Comparison of ENCODE assay signal across 23 mouse cellular contexts in genomic region chr3:30868625-30869024, GRCm38 (mm10). TPM values are rescaled to one million over a fixed set of nuclear protein-coding genes. Genes with fewer than 3 reads are reported as not detected.
DNase-seq lines count a peak whose midpoint lies in the region; ATAC-seq and TF ChIP-seq lines count a peak whose summit lies in the region.
"Had no signal": no experiment of that assay in that cellular context is flagged by ENCODE, and none has a peak within 500 bp of the region (broad histone marks: within the 10 kb centered on the region; RNA-seq: fewer than 3 reads in every experiment).

No protein-coding gene starts in this region.

- TF ChIP-seq EP300 in CH12.LX (IDR thresholded peaks at IDR 0.05; ENCODE audit: low read length): no peak

- no peaks in the 10 kb centered on the region for H3K79me2 ChIP-seq in CH12.LX (replicated peaks; ENCODE audit: control insufficient read depth, extremely low read depth, insufficient read depth, poor library complexity, severe bottlenecking)

- in situ Hi-C loops in CH12.LX (cut with MboI; ENCODE audit: low pct_ligation_motif_present, low pct_unique_long_range_greater_than_20kb, low sequenced_read_pairs): loop anchor here (25.0 kb wide), 2 partner anchors 94 to 269 kb away; partner anchors contain the start of genes Cldn11 and Phc3

- no peaks in the 10 kb centered on the region for H3K9me3 ChIP-seq in heart, embryonic 11.5 days (replicated peaks; ENCODE audit: control insufficient read depth, low read length)
- no peaks in the 10 kb centered on the region for H3K9me3 ChIP-seq in midbrain, embryonic 13.5 days
- no peaks in the 10 kb centered on the region for H3K9me3 ChIP-seq in midbrain, embryonic 14.5 days (ENCODE audit: control insufficient read depth, low read length)
- no peaks in the 10 kb centered on the region for H3K9me3 ChIP-seq in CH12.LX (replicated peaks; ENCODE audit: low read length)
- H3K9me3 ChIP-seq: embryonic facial prominence, embryonic 13.5 days; embryonic facial prominence, embryonic 15.5 days; forebrain, embryonic 10.5 days; forebrain, embryonic 12.5 days had no signal

- dilution Hi-C loops in CH12.LX (cut with MboI; ENCODE audit: extremely low pct_ligation_motif_present, extremely low pct_unique_long_range_greater_than_20kb, low sequenced_read_pairs): no loop called here

- ATAC-seq in heart, embryonic 11.5 days (replicated peaks; ENCODE audit: insufficient number of reproducible peaks, low FRiP score, low TSS enrichment): no peak
- peak; percentile 40; the same call in 1 of the 2 replicates for ATAC-seq in midbrain, embryonic 13.5 days
- no peak for ATAC-seq in midbrain, embryonic 14.5 days (ENCODE audit: low FRiP score, low TSS enrichment)
- ATAC-seq: forebrain, embryonic 14.5 days; forebrain, embryonic 16.5 days had no signal

- no peak for TF ChIP-seq RAD21 in CH12.LX (IDR thresholded peaks at IDR 0.05; ENCODE audit: low read depth, low read length)

- no peaks in the 10 kb centered on the region for H3K36me3 ChIP-seq in heart, embryonic 11.5 days (ENCODE audit: control insufficient read depth, insufficient read depth, low read length)
- H3K36me3 ChIP-seq in midbrain, embryonic 13.5 days: no peaks in the 10 kb centered on the region
- H3K36me3 ChIP-seq in midbrain, embryonic 14.5 days (ENCODE audit: control insufficient read depth, insufficient read depth, low read length): no peaks in the 10 kb centered on the region
- H3K36me3 ChIP-seq in CH12.LX (replicated peaks in 1 of 2; ENCODE audit: control insufficient read depth in 1 of 2, insufficient read depth in 1 of 2, low read length in 1 of 2): no peaks in the 10 kb centered on the region
- H3K36me3 ChIP-seq: embryonic facial prominence, embryonic 13.5 days; embryonic facial prominence, embryonic 15.5 days; forebrain, embryonic 10.5 days; forebrain, embryonic 12.5 days had no signal

- WGBS in heart, embryonic 11.5 days (ENCODE audit: insufficient replicate concordance): 56% methylated on average over 5 of the region's 5 CpGs
- 71% methylated on average over 5 of the region's 5 CpGs for WGBS in midbrain, embryonic 13.5 days
- WGBS in midbrain, embryonic 14.5 days: 67% methylated on average over 5 of the region's 5 CpGs

- TF ChIP-seq POLR2A in CH12.LX (IDR thresholded peaks at IDR 0.05; ENCODE audit: low read depth, low read length): no peak

- no peak for TF ChIP-seq CTCF in CH12.LX (conservative IDR thresholded peaks at IDR 0.05 in 1 of 2, IDR thresholded peaks at IDR 0.05 in 1 of 2; ENCODE audit: low read depth in 2 of 2, low read length in 2 of 2)

- no peaks in the 10 kb centered on the region for H3K27me3 ChIP-seq in heart, embryonic 11.5 days (ENCODE audit: control insufficient read depth, insufficient read depth, low read length)
- H3K27me3 ChIP-seq in midbrain, embryonic 13.5 days: no peaks in the 10 kb centered on the region
- no peaks in the 10 kb centered on the region for H3K27me3 ChIP-seq in midbrain, embryonic 14.5 days (ENCODE audit: control insufficient read depth, insufficient read depth, low read length)
- no peaks in the 10 kb centered on the region for H3K27me3 ChIP-seq in CH12.LX (replicated peaks)
- H3K27me3 ChIP-seq: embryonic facial prominence, embryonic 13.5 days; embryonic facial prominence, embryonic 15.5 days; forebrain, embryonic 12.5 days had no signal

- no peak overlapping the region for H3K4me3 ChIP-seq in heart, embryonic 11.5 days (ENCODE audit: low read depth, low read length)
- H3K4me3 ChIP-seq in midbrain, embryonic 13.5 days (replicated peaks): no peak overlapping the region
- no peak overlapping the region for H3K4me3 ChIP-seq in midbrain, embryonic 14.5 days (replicated peaks; ENCODE audit: low read depth, low read length)
- no peak overlapping the region for H3K4me3 ChIP-seq in CH12.LX (replicated peaks in 1 of 3; ENCODE audit: low read depth in 2 of 3, low read length in 2 of 3, poor library complexity in 1 of 3)
- H3K4me3 ChIP-seq: embryonic facial prominence, embryonic 13.5 days; embryonic facial prominence, embryonic 15.5 days; erythroblast, embryonic 14.5 days; forebrain, embryonic 10.5 days; forebrain, embryonic 12.5 days had no signal

- H3K27ac ChIP-seq in heart, embryonic 11.5 days (ENCODE audit: low read depth, low read length): no peak overlapping the region
- no peak overlapping the region for H3K27ac ChIP-seq in midbrain, embryonic 13.5 days
- no peak overlapping the region for H3K27ac ChIP-seq in midbrain, embryonic 14.5 days (replicated peaks; ENCODE audit: low read depth, low read length)
- H3K27ac ChIP-seq in CH12.LX (ENCODE audit: insufficient read depth, low read depth): no peak overlapping the region
- H3K27ac ChIP-seq: embryonic facial prominence, embryonic 13.5 days; embryonic facial prominence, embryonic 15.5 days; forebrain, embryonic 10.5 days; forebrain, embryonic 12.5 days had no signal

- no peak overlapping the region for H3K4me2 ChIP-seq in heart, embryonic 11.5 days
- no peak overlapping the region for H3K4me2 ChIP-seq in midbrain, embryonic 13.5 days (replicated peaks)
- H3K4me2 ChIP-seq in midbrain, embryonic 14.5 days (ENCODE audit: low read length): no peak overlapping the region
- H3K4me2 ChIP-seq in CH12.LX (ENCODE audit: insufficient read depth, low read depth, poor library complexity, severe bottlenecking): no peak overlapping the region
- H3K4me2 ChIP-seq: embryonic facial prominence, embryonic 13.5 days; embryonic facial prominence, embryonic 15.5 days; forebrain, embryonic 12.5 days had no signal

- no peaks in the 10 kb centered on the region for H3K4me1 ChIP-seq in heart, embryonic 11.5 days (ENCODE audit: control insufficient read depth, insufficient read depth, low read length)
- no peaks in the 10 kb centered on the region for H3K4me1 ChIP-seq in midbrain, embryonic 13.5 days (replicated peaks)
- H3K4me1 ChIP-seq in midbrain, embryonic 14.5 days (ENCODE audit: control insufficient read depth, insufficient read depth, low read length): no peaks in the 10 kb centered on the region
- H3K4me1 ChIP-seq in CH12.LX (ENCODE audit: control insufficient read depth in 1 of 2, insufficient read depth in 2 of 2): peaks cover 32 to 36% of the 10 kb centered on the region in 2 experiments
- H3K4me1 ChIP-seq: embryonic facial prominence, embryonic 13.5 days; embryonic facial prominence, embryonic 15.5 days; forebrain, embryonic 12.5 days had no signal

- H3K9ac ChIP-seq in heart, embryonic 11.5 days (ENCODE audit: low read depth, low read length): no peak overlapping the region
- H3K9ac ChIP-seq in midbrain, embryonic 13.5 days (replicated peaks): no peak overlapping the region
- no peak overlapping the region for H3K9ac ChIP-seq in midbrain, embryonic 14.5 days (replicated peaks; ENCODE audit: low read length)
- no peak overlapping the region for H3K9ac ChIP-seq in CH12.LX (ENCODE audit: insufficient read depth, low read depth)
- H3K9ac ChIP-seq: embryonic facial prominence, embryonic 13.5 days; embryonic facial prominence, embryonic 15.5 days; forebrain, embryonic 12.5 days had no signal

- DNase-seq in heart, adult 11 months: peak; percentile 76
- no peak for DNase-seq in midbrain, embryonic 14.5 days
- DNase-seq in CH12.LX (ENCODE audit: extremely low read depth): peak; percentile 55
- DNase-seq in induced T-regulatory cell, adult 2 months (ENCODE audit: low read depth): peak; percentile 53
- DNase-seq in adipocyte (ENCODE audit: low spot score): no peak
- DNase-seq in gastrocnemius, adult 8-10 months (ENCODE audit: low spot score in 2 of 2): no peak
- DNase-seq: B cell, adult 2 months; cerebellum, adult 11-12 months; cerebellum, adult 2 months; cerebellum, adult 9-10 months; cerebellum, postnatal 10 days; cerebellum, postnatal 36 days; embryo, embryonic 11 days had no signal

TF ChIP-seq in CH12.LX, 34 proteins besides CTCF, POLR2A, EP300 and RAD21:
- peak; percentile 32; the same call in 1 of the 2 replicates for TF ChIP-seq ETS1 (conservative IDR thresholded peaks at IDR 0.05; ENCODE audit: low read depth, low read length)
- TF ChIP-seq USF1 (IDR thresholded peaks at IDR 0.05; ENCODE audit: low read depth, low read length): no peak
- 0 out of 2 replicates have a peak, but pooled peaks have one; percentile 6 for TF ChIP-seq BHLHE40 (IDR thresholded peaks at IDR 0.05; ENCODE audit: low read depth, low read length)
- TF ChIP-seq TCF12 (IDR thresholded peaks at IDR 0.05; ENCODE audit: low read depth, low read length): 0 out of 2 replicates have a peak, but pooled peaks have one; percentile 17
- no peak for TF ChIP-seq CHD2 (IDR thresholded peaks at IDR 0.05; ENCODE audit: low read length)
- peak; percentile 89 for TF ChIP-seq IRF4 (IDR thresholded peaks at IDR 0.05; ENCODE audit: low read depth, low read length)

RNA-seq across cellular contexts. Expression of gene Gpr160, which starts 12.9 kb away (rescaled TPM):
- 0.62 and 1.2 TPM in 2 replicates for polyA plus RNA-seq in heart, embryonic 11.5 days (2014; fragmentation: Nextera tagmentation; extraction: Ambion mirVana)
- polyA plus RNA-seq in midbrain, embryonic 13.5 days (2015; fragmentation: Nextera tagmentation; extraction: Ambion mirVana): 0.75 and 0.90 TPM in 2 replicates
- 0.34 and 0.91 TPM in 2 replicates for polyA plus RNA-seq in midbrain, embryonic 14.5 days (2014; fragmentation: Nextera tagmentation; extraction: Ambion mirVana)
- total RNA-seq in CH12.LX (2012; rRNA removed) (0.80 and 1.0 TPM in 2 replicates), CH12.LX (2014; rRNA removed) (0.70 and 1.2 TPM in 2 replicates)
- 1.1 and 1.2 TPM in 2 replicates for polyA plus RNA-seq in CH12.LX (2012; ENCODE audit: insufficient read length, low read depth)
- total RNA-seq in gastrocnemius, adult 8-10 months (2022): under 1 TPM in 1 of 4 experiments, not detected in 3; 0.17 TPM
- total RNA-seq: MEL had no signal

Comparison
In these comparisons a context has a peak if more than half of its experiments do, and no peak if none do; other contexts are left out.
1. DNase-seq: peak in heart, adult 11 months (single experiment), CH12.LX (single experiment) and induced T-regulatory cell, adult 2 months (single experiment); none in midbrain, embryonic 14.5 days (single experiment), adipocyte (single experiment) and gastrocnemius, adult 8-10 months (0 of 2).